Mouse (Mus musculus): ENCODE results near the gene Vmn2r46. TPM values are rescaled to one million over a fixed set of nuclear protein-coding genes. Genes with fewer than 3 reads are reported as not detected.

Vmn2r46 gene
- polyA plus RNA-seq (2017; shearing (Covaris generic)): 0.17 TPM

DNA sequence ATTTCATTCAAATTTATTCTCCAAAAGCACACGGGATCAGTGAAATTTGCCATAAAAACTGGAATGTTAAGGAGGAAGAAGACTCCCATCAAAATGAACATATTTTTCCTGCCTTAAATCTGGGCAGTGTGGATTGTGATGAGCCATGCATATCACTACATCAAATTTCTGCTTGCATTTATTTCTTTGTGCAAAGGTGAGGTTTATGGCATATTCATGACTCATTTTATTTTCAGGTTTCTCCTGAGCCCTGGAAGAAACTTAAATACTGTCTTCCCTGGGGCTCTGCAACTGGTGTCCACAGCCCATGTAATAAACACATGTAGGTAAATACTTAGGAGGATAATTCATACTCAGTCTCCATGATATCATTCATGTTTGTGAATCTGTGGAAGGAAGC is at the start of gene Vmn2r46:
TSS of gene Vmn2r46 (minus strand) at position 101 of the 400 bp plus-strand sequence.

Other genes starting within 250 kb of the Vmn2r46 start
- not detected for gene Vmn2r47, start 70.8 kb upstream of the Vmn2r46 start, polyA plus RNA-seq (2017; shearing (Covaris generic))
- gene Vmn2r48, start 183.0 kb upstream of the Vmn2r46 start, polyA plus RNA-seq (2017; shearing (Covaris generic)): not detected
- not detected for gene Vmn2r49, start 221.7 kb upstream of the Vmn2r46 start, polyA plus RNA-seq (2017; shearing (Covaris generic))

Data from inflammation-experienced regulatory T-cells, adult 16 weeks (primary cell).